ENCODE assay signal across 8 mouse cellular contexts in genomic region chr9:65786885-65787787, GRCm38 (mm10). TPM values are rescaled to one million over a fixed set of nuclear protein-coding genes. Genes with fewer than 3 reads are reported as not detected.
DNase-seq lines count a peak whose midpoint lies in the region; ATAC-seq lines count a peak whose summit lies in the region.

No protein-coding gene starts in this region.

- ATAC-seq in midbrain, embryonic 13.5 days: peak; percentile 84

- no peaks in the 10 kb centered on the region for H3K36me3 ChIP-seq in midbrain, embryonic 13.5 days

- WGBS in midbrain, embryonic 13.5 days: 42% methylated on average over 8 of the region's 8 CpGs

- H3K9ac ChIP-seq in midbrain, embryonic 13.5 days (replicated peaks): no peak overlapping the region

- no peaks in the 10 kb centered on the region for H3K27me3 ChIP-seq in midbrain, embryonic 13.5 days

- H3K9me3 ChIP-seq in midbrain, embryonic 13.5 days: no peaks in the 10 kb centered on the region

- peak overlapping the region; percentile 75 for H3K27ac ChIP-seq in midbrain, embryonic 13.5 days

- peaks cover 61% of the 10 kb centered on the region for H3K4me1 ChIP-seq in midbrain, embryonic 13.5 days (replicated peaks)

- no peak overlapping the region for H3K4me3 ChIP-seq in midbrain, embryonic 13.5 days (replicated peaks)

- intact Hi-C loops in left cerebral cortex, postnatal 4 days (cut with DNase I): no loop called here
- intact Hi-C loops in heart, postnatal 10 days (cut with DNase I): no loop called here

- peak; percentile 75 for DNase-seq in left cerebral cortex, postnatal 4 days
- no peak for DNase-seq in left cerebral cortex, adult 9 months (ENCODE audit: low spot score in 2 of 2)
- DNase-seq in cerebellum, postnatal 10 days: peak; percentile 82 to 84
- DNase-seq in heart, postnatal 10 days: peak; percentile 51 to 63
- DNase-seq in kidney, postnatal 36 days: peak; percentile 76 to 82
- DNase-seq in thymus, postnatal 14 days: no peak
- DNase-seq in right cerebral cortex, postnatal 10 days (ENCODE audit: low spot score in 2 of 2): no peak

- H3K4me2 ChIP-seq in midbrain, embryonic 13.5 days (replicated peaks): no peak overlapping the region

RNA-seq across cellular contexts. Expression of gene Zfp609, which starts 40.2 kb away (rescaled TPM):
- total RNA-seq in left cerebral cortex, postnatal 4 days (2021): 10 to 100 TPM; 59.4 to 65.0 TPM
- total RNA-seq in heart, postnatal 10 days (2021): 10 to 100 TPM; 34.4 to 36.7 TPM
- 9.9 and 10.5 TPM in 2 replicates for polyA plus RNA-seq in midbrain, embryonic 13.5 days (2015; fragmentation: Nextera tagmentation; extraction: Ambion mirVana)

Comparison
In these comparisons a context has a peak if more than half of its experiments do, and no peak if none do; other contexts are left out.
1. DNase-seq: peak in left cerebral cortex, postnatal 4 days (single experiment), cerebellum, postnatal 10 days (2 of 2), heart, postnatal 10 days (2 of 2) and kidney, postnatal 36 days (2 of 2); none in left cerebral cortex, adult 9 months (0 of 2), thymus, postnatal 14 days (single experiment) and right cerebral cortex, postnatal 10 days (0 of 2).